ENCODE assay signal across 8 mouse cellular contexts in the genomic region with DNA sequence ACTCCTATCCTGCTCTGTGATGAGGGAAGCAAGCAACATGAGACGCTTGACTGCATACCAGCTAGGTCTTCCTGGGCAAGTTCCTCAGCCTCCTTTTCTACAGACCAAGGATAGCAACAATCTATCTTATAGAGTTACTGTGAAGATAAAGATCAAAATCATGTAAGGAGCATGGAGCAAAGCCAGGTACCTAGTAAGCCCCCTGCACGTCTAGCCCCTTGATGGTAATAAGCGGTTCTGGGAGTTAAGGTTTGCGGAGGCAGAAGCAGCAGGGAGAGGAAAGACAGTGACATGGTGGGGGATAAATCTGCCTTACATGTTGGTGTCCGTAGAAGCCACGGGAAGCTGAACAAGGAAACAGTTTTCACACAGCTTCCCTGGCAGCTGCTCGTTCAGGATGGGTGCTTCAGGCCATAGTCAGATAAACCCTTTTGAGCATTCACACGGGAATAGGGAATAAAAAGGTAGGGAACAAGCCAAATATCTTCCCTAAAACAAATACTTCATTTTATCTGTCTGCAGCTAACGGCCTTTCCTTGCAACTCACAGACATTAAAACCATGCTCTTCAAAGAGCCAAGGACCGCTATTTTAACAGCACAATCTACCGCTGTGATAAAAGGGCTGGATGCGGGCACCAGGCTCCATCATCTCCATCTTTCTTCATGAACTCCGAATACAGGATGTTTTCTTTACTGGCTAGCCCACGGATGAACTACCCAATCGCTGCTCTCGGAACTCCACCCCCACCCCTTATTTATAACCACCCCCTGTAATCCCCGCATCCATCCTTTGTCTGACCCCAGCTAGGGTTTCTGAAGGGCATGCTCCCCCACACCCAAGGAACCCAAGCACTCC. TPM values are rescaled to one million over a fixed set of nuclear protein-coding genes. Genes with fewer than 3 reads are reported as not detected.
DNase-seq lines count a peak whose midpoint lies in the region; ATAC-seq lines count a peak whose summit lies in the region.

No protein-coding gene starts in this region.

- WGBS in heart, embryonic 15.5 days = 24% methylated on average over 17 of the region's 17 CpGs
- WGBS in hindbrain, embryonic 11.5 days = 19% methylated on average over 17 of the region's 17 CpGs
- WGBS in midbrain, embryonic 14.5 days = 3% methylated on average over 17 of the region's 17 CpGs

- H3K4me2 ChIP-seq in heart, embryonic 15.5 days = peak overlapping the region; percentile 68
- peak overlapping the region; percentile 50 for H3K4me2 ChIP-seq in hindbrain, embryonic 11.5 days (replicated peaks; ENCODE audit: low read depth, low read length)
- peak overlapping the region; percentile 63 for H3K4me2 ChIP-seq in midbrain, embryonic 14.5 days (ENCODE audit: low read length)

- ATAC-seq in heart, embryonic 15.5 days (replicated peaks; ENCODE audit: insufficient number of reproducible peaks, insufficient read depth, low FRiP score, low read depth) = no peak; the same call in 1 of the 2 replicates
- peak; percentile 93 for ATAC-seq in hindbrain, embryonic 11.5 days (ENCODE audit: low FRiP score)
- peak; percentile 92 for ATAC-seq in midbrain, embryonic 14.5 days (ENCODE audit: low FRiP score, low TSS enrichment)
- ATAC-seq in monocyte, adult 5-6 weeks (replicated peaks; ENCODE audit: insufficient number of reproducible peaks, low FRiP score, low TSS enrichment, poor library complexity, severe bottlenecking) = no peak

- H3K4me3 ChIP-seq in heart, embryonic 15.5 days = peak overlapping the region; percentile 43
- peak overlapping the region; percentile 7; the same call in 1 of the 2 replicates for H3K4me3 ChIP-seq in brown adipose tissue, adult 24 weeks (ENCODE audit: insufficient read depth, low read depth, low read length)
- peak overlapping the region; percentile 44 for H3K4me3 ChIP-seq in hindbrain, embryonic 11.5 days (ENCODE audit: low read depth, low read length)
- peak overlapping the region; percentile 68 for H3K4me3 ChIP-seq in midbrain, embryonic 14.5 days (replicated peaks; ENCODE audit: low read depth, low read length)

- H3K27me3 ChIP-seq in heart, embryonic 15.5 days = no peaks in the 10 kb centered on the region
- no peaks in the 10 kb centered on the region for H3K27me3 ChIP-seq in hindbrain, embryonic 11.5 days (ENCODE audit: control insufficient read depth, insufficient read depth, low read length)
- H3K27me3 ChIP-seq in midbrain, embryonic 14.5 days (ENCODE audit: control insufficient read depth, insufficient read depth, low read length) = no peaks in the 10 kb centered on the region

- H3K4me1 ChIP-seq in heart, embryonic 15.5 days (replicated peaks) = peaks cover 10% of the 10 kb centered on the region
- H3K4me1 ChIP-seq in brown adipose tissue, adult 24 weeks (ENCODE audit: control insufficient read depth, insufficient read depth, insufficient read length, low read length) = no peaks in the 10 kb centered on the region; the same call in 1 of the 2 replicates
- no peaks in the 10 kb centered on the region for H3K4me1 ChIP-seq in hindbrain, embryonic 11.5 days (replicated peaks; ENCODE audit: control insufficient read depth, insufficient read depth, low read length)
- peaks cover 38% of the 10 kb centered on the region for H3K4me1 ChIP-seq in midbrain, embryonic 14.5 days (ENCODE audit: control insufficient read depth, insufficient read depth, low read length)

- H3K27ac ChIP-seq in heart, embryonic 15.5 days = no peak overlapping the region
- no peak overlapping the region for H3K27ac ChIP-seq in brown adipose tissue, adult 24 weeks (replicated peaks; ENCODE audit: low read depth, low read length)
- peak overlapping the region; percentile 78 for H3K27ac ChIP-seq in hindbrain, embryonic 11.5 days (ENCODE audit: low read depth, low read length)
- peak overlapping the region; percentile 99 for H3K27ac ChIP-seq in midbrain, embryonic 14.5 days (replicated peaks; ENCODE audit: low read depth, low read length)

- peaks cover 17% of the 10 kb centered on the region for H3K36me3 ChIP-seq in heart, embryonic 15.5 days
- H3K36me3 ChIP-seq in hindbrain, embryonic 11.5 days (ENCODE audit: control insufficient read depth, insufficient read depth, low read length) = peaks cover under 1% of the 10 kb centered on the region
- peaks cover 10% of the 10 kb centered on the region for H3K36me3 ChIP-seq in midbrain, embryonic 14.5 days (ENCODE audit: control insufficient read depth, insufficient read depth, low read length)

- H3K9me3 ChIP-seq in heart, embryonic 15.5 days (replicated peaks) = no peaks in the 10 kb centered on the region
- no peaks in the 10 kb centered on the region for H3K9me3 ChIP-seq in hindbrain, embryonic 11.5 days (ENCODE audit: control insufficient read depth, low read length)
- no peaks in the 10 kb centered on the region for H3K9me3 ChIP-seq in midbrain, embryonic 14.5 days (ENCODE audit: control insufficient read depth, low read length)

- intact Hi-C loops in heart, postnatal 10 days (cut with DNase I) = loop anchor here (10.0 kb wide), 1 partner anchor 434 kb away; no protein-coding TSS in a partner anchor

- H3K9ac ChIP-seq in heart, embryonic 15.5 days = peak overlapping the region; percentile 36; the same call in 1 of the 2 replicates
- H3K9ac ChIP-seq in hindbrain, embryonic 11.5 days (ENCODE audit: low read depth, low read length) = peak overlapping the region; percentile 68
- H3K9ac ChIP-seq in midbrain, embryonic 14.5 days (replicated peaks; ENCODE audit: low read length) = peak overlapping the region; percentile 88

- no peak for DNase-seq in heart, postnatal 10 days
- DNase-seq in hindbrain, embryonic 11.5 days (ENCODE audit: low spot score) = peak; percentile 34
- peak; percentile 62 for DNase-seq in midbrain, embryonic 14.5 days
- DNase-seq in c-Kit-positive CD71-positive TER-119-positive erythroid progenitor cells, embryonic 14.5 days (ENCODE audit: low spot score) = no peak
- DNase-seq in frontal cortex, postnatal 25 days (ENCODE audit: low spot score in 2 of 2) = no peak

RNA-seq across cellular contexts. Expression of a gene that starts 0.6 kb away (rescaled TPM):
- 1.1 and 2.0 TPM in 2 replicates for polyA plus RNA-seq in heart, embryonic 15.5 days (2015; fragmentation: Nextera tagmentation; extraction: Ambion mirVana)
- total RNA-seq in heart, postnatal 10 days (2021) = under 1 TPM in 1 of 2 experiments, not detected in 1; 0.22 TPM
- not detected in 2 replicates for polyA plus RNA-seq in brown adipose tissue, adult 24 weeks (2012; ENCODE audit: insufficient read depth, insufficient read length, missing spikeins)
- polyA plus RNA-seq in hindbrain, embryonic 11.5 days (2014; fragmentation: Nextera tagmentation; extraction: Ambion mirVana) = 53.7 and 56.9 TPM in 2 replicates
- polyA plus RNA-seq in midbrain, embryonic 14.5 days (2014; fragmentation: Nextera tagmentation; extraction: Ambion mirVana) = 251 and 296 TPM in 2 replicates
- 3.2 TPM in 1 of 3 replicates, not detected in the others for total RNA-seq in monocyte, adult 5-6 weeks (2017)

RNA-seq across cellular contexts. Expression of a gene that starts 20.1 kb away (rescaled TPM):
- 22.3 and 24.8 TPM in 2 replicates for polyA plus RNA-seq in heart, embryonic 15.5 days (2015; fragmentation: Nextera tagmentation; extraction: Ambion mirVana)
- total RNA-seq in heart, postnatal 10 days (2021) = 10 to 100 TPM; 13.0 to 13.4 TPM
- polyA plus RNA-seq in brown adipose tissue, adult 24 weeks (2012; ENCODE audit: insufficient read depth, insufficient read length, missing spikeins) = 0.87 and 0.92 TPM in 2 replicates
- polyA plus RNA-seq in hindbrain, embryonic 11.5 days (2014; fragmentation: Nextera tagmentation; extraction: Ambion mirVana) = 6.4 and 9.0 TPM in 2 replicates
- 1.4 and 2.0 TPM in 2 replicates for polyA plus RNA-seq in midbrain, embryonic 14.5 days (2014; fragmentation: Nextera tagmentation; extraction: Ambion mirVana)
- 15.0 to 18.9 TPM (median 18.4 TPM) in 3 replicates for total RNA-seq in monocyte, adult 5-6 weeks (2017)

Comparison
In these comparisons a context has a peak if more than half of its experiments do, and no peak if none do; other contexts are left out.
1. ATAC-seq: peak in hindbrain, embryonic 11.5 days (single experiment) and midbrain, embryonic 14.5 days (single experiment); none in heart, embryonic 15.5 days (single experiment) and monocyte, adult 5-6 weeks (single experiment).
2. H3K27ac ChIP-seq: peak in hindbrain, embryonic 11.5 days (single experiment) and midbrain, embryonic 14.5 days (single experiment); none in heart, embryonic 15.5 days (single experiment) and brown adipose tissue, adult 24 weeks (single experiment).
3. H3K4me3 ChIP-seq: peak in every context shown above with its lines; median percentile 68 in midbrain, embryonic 14.5 days; 44 in hindbrain, embryonic 11.5 days; 43 in heart, embryonic 15.5 days; 7 in brown adipose tissue, adult 24 weeks.
4. H3K9ac ChIP-seq: peak in every context shown above with its lines; median percentile 88 in midbrain, embryonic 14.5 days; 68 in hindbrain, embryonic 11.5 days; 36 in heart, embryonic 15.5 days.
5. DNase-seq: peak in hindbrain, embryonic 11.5 days (single experiment) and midbrain, embryonic 14.5 days (single experiment); none in heart, postnatal 10 days (0 of 2), c-Kit-positive CD71-positive TER-119-positive erythroid progenitor cells, embryonic 14.5 days (single experiment) and frontal cortex, postnatal 25 days (0 of 2).
6. RNA of a gene that starts 0.6 kb away (polyA plus RNA-seq): 251 to 296 TPM in midbrain, embryonic 14.5 days and 53.7 to 56.9 TPM in hindbrain, embryonic 11.5 days; 1.1 to 2.0 TPM in heart, embryonic 15.5 days and not detected in brown adipose tissue, adult 24 weeks; every median in the first group is over 10 times any median in the second.
7. Peak in every context shown above with its lines, with median percentiles within 50 percentile points of each other: H3K4me2 ChIP-seq.